Mouse (Mus musculus): ENCODE measurements around the gene Brk1.

The Brk1 gene

GRCm38 (mm10) chr6:113660492-113661352 lies 56.1 kb downstream of the Brk1 start:
- DNase-seq (ENCODE audit: low spot score): no peak

- peak; percentile 72 for DNase-seq (ENCODE audit: low spot score)
Measured at GRCm38 (mm10) chr6:113661353-113662241, 57.0 kb downstream of the Brk1 start.

DNA sequence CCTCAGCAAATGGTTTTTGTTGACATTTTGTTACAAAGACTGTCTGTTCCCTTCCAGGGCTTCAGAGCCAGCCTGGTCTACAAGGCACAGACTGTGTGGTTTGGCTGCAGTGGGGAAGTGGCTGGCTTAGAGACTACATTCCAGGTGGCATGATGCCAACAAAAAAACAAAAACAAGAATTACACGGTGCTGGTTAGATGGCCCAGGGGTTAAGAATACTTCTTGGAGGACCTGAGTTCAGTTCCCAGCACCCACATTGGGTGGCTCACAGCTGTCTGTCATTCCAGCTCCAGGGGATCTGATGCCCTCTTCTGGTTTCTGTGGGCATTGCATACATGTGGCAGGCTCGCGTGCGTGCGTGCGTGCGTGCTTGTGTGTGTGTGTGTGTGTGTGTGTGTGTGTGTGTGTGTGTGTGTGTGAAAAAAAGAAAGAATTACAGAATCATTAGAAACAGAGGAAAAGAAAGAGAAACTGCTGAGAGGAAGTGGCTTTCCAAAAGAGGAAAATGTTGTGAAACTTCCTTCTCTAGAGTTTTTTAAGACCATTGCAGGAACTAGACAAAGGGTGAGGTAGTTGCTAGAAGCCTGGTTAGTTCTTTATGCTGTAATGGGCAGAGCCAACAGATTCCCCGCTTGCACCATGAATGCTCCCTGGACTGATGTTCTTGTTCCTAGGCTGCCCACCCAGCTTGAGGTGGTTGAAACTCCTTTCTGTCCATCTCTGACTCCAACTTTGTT lies 58.6 kb downstream of the Brk1 start:
- DNase-seq (ENCODE audit: low spot score): no peak

DNA sequence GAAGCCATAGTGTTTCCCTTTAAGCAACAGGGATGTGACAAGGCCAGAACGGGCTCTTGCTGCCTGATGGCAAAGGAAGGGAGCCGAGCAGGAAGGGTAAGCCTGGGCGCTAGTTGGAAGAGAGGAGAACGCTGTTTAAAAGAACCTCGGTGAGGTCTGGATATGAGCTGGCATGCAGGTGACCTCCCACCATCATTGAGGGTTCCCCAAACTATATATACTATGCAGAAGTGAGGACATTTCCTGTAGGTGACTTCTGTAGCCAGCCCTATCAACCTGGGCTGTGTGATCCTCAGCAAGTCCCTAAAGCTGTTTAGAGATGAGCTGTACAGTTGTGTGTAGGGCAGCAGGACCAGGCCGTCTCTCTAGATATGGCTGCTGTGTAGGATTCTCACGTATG lies 59.7 kb downstream of the Brk1 start:
- no peak for DNase-seq (ENCODE audit: low spot score)

Data from testis, postnatal 10 days (tissue).